Mouse (Mus musculus): ENCODE data around the gene Atp6v1g2. TPM values are rescaled to one million over a fixed set of nuclear protein-coding genes. Genes with fewer than 3 reads are reported as not detected.
A peak's percentile ranks its signal among the peaks of the same experiment; 100 is the strongest.

The Atp6v1g2 gene
- polyA plus RNA-seq, 1 experiment, result 628 TPM

GRCm38 (mm10) chr17:35263523-35263883 is 30.0 kb downstream of the Atp6v1g2 start:
- H3K27me3 ChIP-seq (ENCODE audit: control insufficient read depth, insufficient read depth, low read length), result no peaks in the 10 kb centered on the region
- no peak overlapping the region for H3K27ac ChIP-seq (ENCODE audit: insufficient read depth, low read length)
- TF ChIP-seq CTCF (IDR thresholded peaks at IDR 0.05; ENCODE audit: borderline replicate concordance, insufficient read depth, low read depth, low read length), result no peak
- DNase-seq, result peak in 1 of 2 experiments; percentile 36
- H3K4me1 ChIP-seq (ENCODE audit: control insufficient read depth, insufficient read depth, low read length), result no peaks in the 10 kb centered on the region
- peak overlapping the region; percentile 59 for H3K4me3 ChIP-seq (replicated peaks; ENCODE audit: insufficient read depth, low read depth, low read length)
- under 1% methylated on average over 31 of the region's 31 CpGs for WGBS

- H3K27ac ChIP-seq (ENCODE audit: insufficient read depth, low read length), result no peak overlapping the region
- WGBS, result 73% methylated on average over 1 of the region's 1 CpGs
- no peak for DNase-seq
- no peak overlapping the region for H3K4me3 ChIP-seq (replicated peaks; ENCODE audit: insufficient read depth, low read depth, low read length)
- H3K4me1 ChIP-seq (ENCODE audit: control insufficient read depth, insufficient read depth, low read length), result no peaks in the 10 kb centered on the region
- TF ChIP-seq CTCF (IDR thresholded peaks at IDR 0.05; ENCODE audit: borderline replicate concordance, insufficient read depth, low read depth, low read length), result no peak
- no peak for TF ChIP-seq POLR2A (IDR thresholded peaks at IDR 0.05; ENCODE audit: borderline replicate concordance, insufficient read depth, low read length)
- H3K27me3 ChIP-seq (ENCODE audit: control insufficient read depth, insufficient read depth, low read length), result no peaks in the 10 kb centered on the region
Observed at GRCm38 (mm10) chr17:35267399-35268086, 34.1 kb downstream of the Atp6v1g2 start.

- 16% methylated on average over 3 of the region's 3 CpGs for WGBS
- DNase-seq, result no peak
- Histone ChIP-seq H3K4me1 (ENCODE audit: control insufficient read depth, insufficient read depth, low read length) (no peaks in the 10 kb centered on the region), H3K27me3 (ENCODE audit: control insufficient read depth, insufficient read depth, low read length) (no peaks in the 10 kb centered on the region), H3K27ac (ENCODE audit: insufficient read depth, low read length) (no peak overlapping the region), H3K4me3 (replicated peaks; ENCODE audit: insufficient read depth, low read depth, low read length) (no peak overlapping the region)
- TF ChIP-seq POLR2A (IDR thresholded peaks at IDR 0.05; ENCODE audit: borderline replicate concordance, insufficient read depth, low read length) (no peak), CTCF (IDR thresholded peaks at IDR 0.05; ENCODE audit: borderline replicate concordance, insufficient read depth, low read depth, low read length) (no peak)
Observed at GRCm38 (mm10) chr17:35269653-35270347, 36.3 kb downstream of the Atp6v1g2 start.

- DNase-seq, result no peak
- no peak for TF ChIP-seq POLR2A (IDR thresholded peaks at IDR 0.05; ENCODE audit: borderline replicate concordance, insufficient read depth, low read length)
- no peak for TF ChIP-seq CTCF (IDR thresholded peaks at IDR 0.05; ENCODE audit: borderline replicate concordance, insufficient read depth, low read depth, low read length)
- H3K27ac ChIP-seq (ENCODE audit: insufficient read depth, low read length), result no peak overlapping the region
- no peaks in the 10 kb centered on the region for H3K27me3 ChIP-seq (ENCODE audit: control insufficient read depth, insufficient read depth, low read length)
- no peaks in the 10 kb centered on the region for H3K4me1 ChIP-seq (ENCODE audit: control insufficient read depth, insufficient read depth, low read length)
- WGBS, result 72% methylated on average over 3 of the region's 3 CpGs
- H3K4me3 ChIP-seq (replicated peaks; ENCODE audit: insufficient read depth, low read depth, low read length), result no peak overlapping the region
Observed at GRCm38 (mm10) chr17:35272249-35272648, 38.8 kb downstream of the Atp6v1g2 start.

GRCm38 (mm10) chr17:35274770-35275169 is 41.3 kb downstream of the Atp6v1g2 start:
- peak; percentile 92 for TF ChIP-seq CTCF (IDR thresholded peaks at IDR 0.05; ENCODE audit: borderline replicate concordance, insufficient read depth, low read depth, low read length)
- TF ChIP-seq POLR2A (IDR thresholded peaks at IDR 0.05; ENCODE audit: borderline replicate concordance, insufficient read depth, low read length), result no peak
- 4% methylated on average over 11 of the region's 11 CpGs for WGBS
- no peak overlapping the region for H3K4me3 ChIP-seq (replicated peaks; ENCODE audit: insufficient read depth, low read depth, low read length)
- H3K27ac ChIP-seq (ENCODE audit: insufficient read depth, low read length), result no peak overlapping the region
- DNase-seq, result peak; percentile 71 to 85
- H3K4me1 ChIP-seq (ENCODE audit: control insufficient read depth, insufficient read depth, low read length), result no peaks in the 10 kb centered on the region
- H3K27me3 ChIP-seq (ENCODE audit: control insufficient read depth, insufficient read depth, low read length), result no peaks in the 10 kb centered on the region

GRCm38 (mm10) chr17:35276304-35276864 is 42.9 kb downstream of the Atp6v1g2 start:
- 26% methylated on average over 13 of the region's 13 CpGs for WGBS
- DNase-seq, result no peak
- Histone ChIP-seq H3K27me3 (ENCODE audit: control insufficient read depth, insufficient read depth, low read length) (no peaks in the 10 kb centered on the region), H3K4me1 (ENCODE audit: control insufficient read depth, insufficient read depth, low read length) (no peaks in the 10 kb centered on the region), H3K4me3 (replicated peaks; ENCODE audit: insufficient read depth, low read depth, low read length) (no peak overlapping the region), H3K27ac (ENCODE audit: insufficient read depth, low read length) (no peak overlapping the region)
- TF ChIP-seq CTCF (IDR thresholded peaks at IDR 0.05; ENCODE audit: borderline replicate concordance, insufficient read depth, low read depth, low read length) (no peak), POLR2A (IDR thresholded peaks at IDR 0.05; ENCODE audit: borderline replicate concordance, insufficient read depth, low read length) (no peak)

- no peak for TF ChIP-seq CTCF (IDR thresholded peaks at IDR 0.05; ENCODE audit: borderline replicate concordance, insufficient read depth, low read depth, low read length)
- TF ChIP-seq POLR2A (IDR thresholded peaks at IDR 0.05; ENCODE audit: borderline replicate concordance, insufficient read depth, low read length), result no peak
- no peak for DNase-seq
- Histone ChIP-seq H3K4me1 (ENCODE audit: control insufficient read depth, insufficient read depth, low read length) (no peaks in the 10 kb centered on the region), H3K27me3 (ENCODE audit: control insufficient read depth, insufficient read depth, low read length) (no peaks in the 10 kb centered on the region), H3K27ac (ENCODE audit: insufficient read depth, low read length) (no peak overlapping the region), H3K4me3 (replicated peaks; ENCODE audit: insufficient read depth, low read depth, low read length) (no peak overlapping the region)
- 87% methylated on average over 8 of the region's 8 CpGs for WGBS
Observed at GRCm38 (mm10) chr17:35278049-35278448, 44.6 kb downstream of the Atp6v1g2 start.

All from cerebellum, adult 2 months (tissue).